Mouse (Mus musculus) small intestine, adult 2 months (tissue): Measurements from ENCODE around the gene Kif19a.

Experiments
- CTCF ChIP-seq: fragments of 200-500 bp; IDR thresholded peaks from 2 replicates; pipeline ENCODE4 v1.5.1; 2012; ENCODE audit warnings: low read depth, mild to moderate bottlenecking, control low read depth, inconsistent platforms, low read length, moderate library complexity, mixed read lengths; ENCODE audit not compliant: insufficient replicate concordance, insufficient read length; ENCODE audit errors: extremely low read depth
- POLR2A ChIP-seq: fragments of 200-500 bp; IDR thresholded peaks from 2 replicates; pipeline ENCODE4 v1.6.1; 2012; ENCODE audit warnings: low read depth, mild to moderate bottlenecking, control low read depth, inconsistent platforms, low read length, moderate library complexity

DNA sequence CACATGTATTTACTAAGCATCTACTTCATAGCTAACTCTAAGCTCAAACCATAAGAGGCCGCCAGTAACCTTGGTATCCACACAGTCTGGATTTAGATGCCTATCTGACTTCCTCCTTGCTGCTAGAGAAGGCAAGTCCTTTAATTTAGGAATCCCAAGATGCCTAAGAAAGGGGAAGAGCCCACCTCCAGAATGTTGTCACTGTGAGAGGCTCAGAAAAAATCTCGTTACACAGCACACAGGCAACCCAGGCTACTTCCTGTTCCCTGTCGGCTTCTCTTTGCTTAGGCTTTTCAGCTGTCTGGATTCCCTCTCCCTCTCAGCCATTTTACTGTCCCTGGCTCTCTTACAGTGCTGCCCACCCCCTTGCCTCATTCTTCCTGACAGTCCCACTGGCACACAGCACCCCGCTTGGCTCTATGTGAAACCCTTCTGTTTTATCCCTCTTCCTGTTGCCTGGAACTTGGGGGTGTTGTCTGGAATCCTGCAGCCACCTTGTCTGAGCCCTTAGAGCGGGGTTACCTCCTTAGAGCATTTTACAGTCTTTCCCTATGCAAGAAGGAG lies 27.8 kb downstream of the Kif19a start:
- TF ChIP-seq POLR2A, result no peak
- no peak for TF ChIP-seq CTCF
